Mouse (Mus musculus) limb, embryonic 14.5 days (tissue): ENCODE results near the gene Rnf212b. TPM values are rescaled to one million over a fixed set of nuclear protein-coding genes. Genes with fewer than 3 reads are reported as not detected.
"Not testable (repeated sequence)": the region's sequence is repeated elsewhere in the genome, so short reads cannot be mapped to it uniquely, and the experiment has no call there.

Source experiments
- ATAC-seq: fragments of 200-750 bp; cut with Nextera tagmentation; 2 replicates; pipeline ENCODE4 v1.8.0; 2017; ENCODE audit warnings: low read depth, moderate number of reproducible peaks, moderate TSS enrichment; ENCODE audit not compliant: low FRiP score
- DNase-seq: peaks from one replicate; pipeline ENCODE4 v3.0.0-alpha.2; 2015; ENCODE audit warnings: low spot score
- H3K27ac ChIP-seq: fragments of 300-500 bp; sonication (generic); replicated peaks from 2 replicates; pipeline ENCODE4 v1.5.1; 2014; ENCODE audit warnings: low read depth, mild to moderate bottlenecking, low read length, moderate library complexity, mixed read lengths
- H3K27me3 ChIP-seq: fragments of 300-500 bp; sonication (generic); 2 replicates; pipeline ENCODE4 v1.6.1; 2014; ENCODE audit warnings: low read length, mixed read lengths; ENCODE audit not compliant: control insufficient read depth, insufficient read depth
- H3K36me3 ChIP-seq: fragments of 300-500 bp; sonication (generic); 2 replicates; pipeline ENCODE4 v1.6.1; 2014; ENCODE audit warnings: mild to moderate bottlenecking, low read length, moderate library complexity, mixed read lengths; ENCODE audit not compliant: control insufficient read depth, insufficient read depth
- H3K4me1 ChIP-seq: fragments of 300-500 bp; sonication (generic); 2 replicates; pipeline ENCODE4 v1.6.1; 2014; ENCODE audit warnings: antibody characterized with exemption, low read length, mixed read lengths; ENCODE audit not compliant: control insufficient read depth, insufficient read depth
- H3K4me2 ChIP-seq: fragments of 300-500 bp; sonication (generic); replicated peaks from 2 replicates; pipeline ENCODE4 v1.6.1; 2014; ENCODE audit warnings: low read depth, mild to moderate bottlenecking, low read length, moderate library complexity; ENCODE audit not compliant: severe bottlenecking
- H3K4me3 ChIP-seq: fragments of 300-500 bp; sonication (generic); replicated peaks from 2 replicates; pipeline ENCODE4 v1.5.1; 2014; ENCODE audit warnings: low read length
- H3K9ac ChIP-seq: fragments of 300-500 bp; sonication (generic); 2 replicates; pipeline ENCODE4 v1.6.1; 2014; ENCODE audit warnings: mild to moderate bottlenecking, low read depth, low read length, moderate library complexity; ENCODE audit not compliant: severe bottlenecking
- H3K9me3 ChIP-seq: fragments of 300-500 bp; sonication (generic); 2 replicates; pipeline ENCODE4 v1.6.1; 2016; ENCODE audit warnings: low read length; ENCODE audit not compliant: control insufficient read depth
- POLR2A ChIP-seq: fragments of 200-500 bp; IDR thresholded peaks from 2 replicates; pipeline ENCODE4 v1.8.0; 2012; ENCODE audit warnings: inconsistent platforms, mild to moderate bottlenecking, moderate library complexity, borderline replicate concordance; ENCODE audit not compliant: insufficient read depth, insufficient read length; ENCODE audit errors: extremely low read depth
- WGBS: fragments of 180-500 bp; shearing (Covaris S2); extraction: QIAGEN DNeasy Blood & Tissue Kit; methylation state at CpG from one replicate; pipeline ENCODE4 v1.1.7; 2014; 5-methylcytosine and 5-hydroxymethylcytosine counted together
- polyA plus RNA-seq, 2 experiments: library from polyadenylated mRNA; depleted of rRNA in 1 of 2; stranded (reverse) in 1 of 2; unstranded in 1 of 2; fragments of >200 nt; fragmentation: Nextera tagmentation in 1 of 2; extraction: Ambion mirVana in 1 of 2; gene quantifications; 2 replicates each; pipeline versions ENCODE4 v1.2.1 to v1.2.3; 2012 to 2014

The Rnf212b gene
- polyA plus RNA-seq (2012; rRNA removed) (not detected in 2 replicates), polyA plus RNA-seq (2014; fragmentation: Nextera tagmentation; extraction: Ambion mirVana) (not detected in 2 replicates)

GRCm38 (mm10) chr14:54813991-54814390 lies at the start of gene Rnf212b:
Gene Rnf212b, plus strand, starts transcription at chr14:54814141.
- ATAC-seq (no peak), DNase-seq (no peak)
- Histone ChIP-seq H3K4me3 (no peak within 1 kb of the TSS), H3K4me1 (no peaks in the 10 kb centered on the region), H3K27ac (no peak within 1 kb of the TSS), H3K9me3 (no peaks in the 10 kb centered on the region), H3K9ac (no peak within 1 kb of the TSS), H3K27me3 (no peaks in the 10 kb centered on the region), H3K4me2 (no peak within 1 kb of the TSS), H3K36me3 (no peaks in the 10 kb centered on the region)
- WGBS, result 85% methylated on average over 29 of the region's 29 CpGs
- no peak for TF ChIP-seq POLR2A

GRCm38 (mm10) chr14:54766937-54767336 lies 47.0 kb upstream of the Rnf212b start:
- ATAC-seq, H3K9me3 ChIP-seq, H3K4me2 ChIP-seq, H3K4me3 ChIP-seq, H3K36me3 ChIP-seq, H3K27me3 ChIP-seq, H3K9ac ChIP-seq, H3K27ac ChIP-seq, DNase-seq, H3K4me1 ChIP-seq: not testable (repeated sequence)
- WGBS, result 97% methylated on average over 4 of the region's 7 CpGs

- no peaks in the 10 kb centered on the region for H3K9me3 ChIP-seq
- no peak for ATAC-seq
- WGBS, result 73% methylated on average over 10 of the region's 10 CpGs
- H3K4me2 ChIP-seq, result no peak overlapping the region
- TF ChIP-seq POLR2A, result no peak
- H3K4me3 ChIP-seq, result no peak overlapping the region
- H3K9ac ChIP-seq, result no peak overlapping the region
- H3K36me3 ChIP-seq, result no peaks in the 10 kb centered on the region
- H3K27me3 ChIP-seq, result no peaks in the 10 kb centered on the region
- DNase-seq, result no peak
- no peak overlapping the region for H3K27ac ChIP-seq
- no peaks in the 10 kb centered on the region for H3K4me1 ChIP-seq
These were observed 45.5 kb upstream of the Rnf212b start for GRCm38 (mm10) chr14:54768314-54769067.

- H3K9me3 ChIP-seq, result no peaks in the 10 kb centered on the region
- H3K4me1 ChIP-seq, result no peaks in the 10 kb centered on the region
- H3K27me3 ChIP-seq, result no peaks in the 10 kb centered on the region
- no peak overlapping the region for H3K4me3 ChIP-seq
- no peak for TF ChIP-seq POLR2A
- WGBS, result 93% methylated on average over 5 of the region's 5 CpGs
- no peak overlapping the region for H3K27ac ChIP-seq
- no peaks in the 10 kb centered on the region for H3K36me3 ChIP-seq
- H3K4me2 ChIP-seq, result no peak overlapping the region
- no peak for ATAC-seq
- DNase-seq, result no peak
- no peak overlapping the region for H3K9ac ChIP-seq
These were observed 44.9 kb upstream of the Rnf212b start for GRCm38 (mm10) chr14:54769068-54769425.

GRCm38 (mm10) chr14:54770373-54770772 lies 43.6 kb upstream of the Rnf212b start:
- TF ChIP-seq POLR2A, result no peak
- ATAC-seq, result no peak
- no peaks in the 10 kb centered on the region for H3K27me3 ChIP-seq

More at GRCm38 (mm10) chr14:54770373-54770772, 43.6 kb upstream of the Rnf212b start:
- no peak overlapping the region for H3K27ac ChIP-seq
- H3K4me2 ChIP-seq, result no peak overlapping the region
- no peak overlapping the region for H3K9ac ChIP-seq
- no peak overlapping the region for H3K4me3 ChIP-seq
- H3K4me1 ChIP-seq, result no peaks in the 10 kb centered on the region
- no peaks in the 10 kb centered on the region for H3K9me3 ChIP-seq
- WGBS, result 96% methylated on average over 5 of the region's 5 CpGs
- no peak for DNase-seq
- no peaks in the 10 kb centered on the region for H3K36me3 ChIP-seq
